Mouse (Mus musculus): ENCODE measurements around the gene Oxld1. TPM values are rescaled to one million over a fixed set of nuclear protein-coding genes. Genes with fewer than 3 reads are reported as not detected.

Oxld1 gene
- polyA plus RNA-seq, 1 experiment: 15.5 TPM

DNA sequence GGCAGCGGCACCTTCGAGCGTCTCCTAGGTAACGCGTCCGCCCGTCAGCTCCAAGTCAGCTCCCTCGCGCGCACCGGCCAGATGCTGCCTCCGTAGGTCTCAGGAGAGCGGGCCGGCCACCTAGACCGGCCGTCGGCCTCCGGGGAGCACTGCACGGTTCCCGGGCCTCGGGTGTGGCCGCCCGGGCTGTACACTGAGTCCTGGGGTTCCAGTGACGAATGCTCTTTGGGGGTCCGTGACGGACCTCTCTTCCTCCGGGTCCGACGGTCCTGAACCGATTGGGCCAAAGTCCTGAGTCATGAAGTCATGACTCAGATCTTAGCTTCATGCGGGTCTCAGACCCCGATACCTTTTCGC lies 9.8 kb upstream of the Oxld1 start:
- under 1% methylated on average over 33 of the region's 33 CpGs for WGBS
- no peaks in the 10 kb centered on the region for H3K27me3 ChIP-seq (ENCODE audit: control insufficient read depth, insufficient read depth, low read length)

DNA sequence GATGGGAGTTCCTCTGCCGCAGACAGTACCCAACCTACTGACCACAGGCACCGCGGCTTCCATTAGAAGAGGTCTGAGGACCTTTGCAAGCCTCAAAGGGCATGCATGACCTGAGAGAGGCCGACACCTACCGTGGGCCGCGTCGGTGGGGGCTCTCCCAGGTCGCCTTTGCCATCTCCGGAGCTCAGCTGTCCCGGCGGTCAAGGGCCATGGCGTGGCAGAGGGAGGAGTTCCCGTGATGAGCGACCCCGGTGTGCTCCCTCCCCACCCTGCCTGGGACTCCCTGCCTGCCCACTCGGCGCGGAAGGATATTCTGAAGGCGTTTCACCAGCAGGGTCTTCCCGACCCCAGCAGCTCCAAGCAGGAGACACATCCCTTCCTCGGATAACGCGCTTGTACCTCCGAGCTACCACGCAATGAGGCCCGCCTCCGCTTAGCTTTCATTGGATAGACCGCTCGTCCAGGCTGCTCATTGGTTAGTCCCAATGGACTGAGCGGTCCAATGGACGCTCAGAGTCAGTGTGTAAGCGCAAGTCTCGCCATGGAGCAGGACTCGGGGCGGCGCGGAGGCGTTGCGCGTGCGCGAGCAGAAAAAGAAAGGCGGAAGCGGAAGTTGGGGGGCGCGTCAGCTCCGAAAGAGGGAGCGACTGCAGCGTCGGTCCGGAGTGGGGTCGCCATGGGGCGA lies 9.3 kb upstream of the Oxld1 start, which contains the start of gene Arl16:
Gene Arl16, minus strand, starts transcription at position 557 of the 685 bp plus-strand sequence.
- peak; percentile 93 to 96 for DNase-seq
- under 1% methylated on average over 54 of the region's 54 CpGs for WGBS
- Histone ChIP-seq H3K4me3 (replicated peaks; ENCODE audit: insufficient read depth, low read depth, low read length) (peak within 1 kb of the TSS; percentile 67), H3K27ac (ENCODE audit: insufficient read depth, low read length) (no peak within 1 kb of the TSS), H3K4me1 (ENCODE audit: control insufficient read depth, insufficient read depth, low read length) (no peaks in the 10 kb centered on the region; the same call in 1 of the 2 replicates), H3K27me3 (ENCODE audit: control insufficient read depth, insufficient read depth, low read length) (no peaks in the 10 kb centered on the region)
- TF ChIP-seq POLR2A (IDR thresholded peaks at IDR 0.05; ENCODE audit: borderline replicate concordance, insufficient read depth, low read length) (peak; percentile 86), CTCF (IDR thresholded peaks at IDR 0.05; ENCODE audit: borderline replicate concordance, insufficient read depth, low read depth, low read length) (no peak)

More for the DNA sequence above, 9.8 kb upstream of the Oxld1 start:
- no peak overlapping the region for H3K27ac ChIP-seq (ENCODE audit: insufficient read depth, low read length)
- H3K4me3 ChIP-seq (replicated peaks; ENCODE audit: insufficient read depth, low read depth, low read length): peak overlapping the region; percentile 63
- DNase-seq: no peak
- H3K4me1 ChIP-seq (ENCODE audit: control insufficient read depth, insufficient read depth, low read length): no peaks in the 10 kb centered on the region; the same call in 1 of the 2 replicates
- TF ChIP-seq CTCF (IDR thresholded peaks at IDR 0.05; ENCODE audit: borderline replicate concordance, insufficient read depth, low read depth, low read length) (no peak), POLR2A (IDR thresholded peaks at IDR 0.05; ENCODE audit: borderline replicate concordance, insufficient read depth, low read length) (no peak)

DNA sequence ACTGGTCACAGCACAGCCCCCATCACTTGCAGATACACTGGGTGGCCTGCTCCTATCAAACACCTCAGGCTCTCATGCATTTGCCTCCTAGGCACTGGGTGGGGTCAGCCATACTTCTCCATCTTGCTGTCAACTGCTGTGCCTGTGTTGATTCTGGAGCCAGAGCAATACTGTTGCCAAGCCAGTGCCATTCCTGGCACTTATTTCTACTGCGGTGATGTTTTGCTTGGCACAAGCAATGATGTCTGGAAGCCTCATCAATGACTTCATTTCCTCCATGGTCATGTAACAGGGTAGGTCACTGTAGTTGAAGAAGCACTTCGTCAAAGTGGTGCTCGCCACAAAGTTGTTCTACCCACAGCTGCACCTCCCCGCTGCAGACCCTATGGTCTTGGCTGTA lies 7.7 kb upstream of the Oxld1 start:
- Histone ChIP-seq H3K27ac (ENCODE audit: insufficient read depth, low read length) (no peak overlapping the region), H3K4me3 (replicated peaks; ENCODE audit: insufficient read depth, low read depth, low read length) (no peak overlapping the region), H3K27me3 (ENCODE audit: control insufficient read depth, insufficient read depth, low read length) (no peaks in the 10 kb centered on the region), H3K4me1 (ENCODE audit: control insufficient read depth, insufficient read depth, low read length) (no peaks in the 10 kb centered on the region; the same call in 1 of the 2 replicates)
- TF ChIP-seq CTCF (IDR thresholded peaks at IDR 0.05; ENCODE audit: borderline replicate concordance, insufficient read depth, low read depth, low read length) (no peak), POLR2A (IDR thresholded peaks at IDR 0.05; ENCODE audit: borderline replicate concordance, insufficient read depth, low read length) (no peak)
- DNase-seq: no peak
- 75% methylated on average over 4 of the region's 4 CpGs for WGBS

DNA sequence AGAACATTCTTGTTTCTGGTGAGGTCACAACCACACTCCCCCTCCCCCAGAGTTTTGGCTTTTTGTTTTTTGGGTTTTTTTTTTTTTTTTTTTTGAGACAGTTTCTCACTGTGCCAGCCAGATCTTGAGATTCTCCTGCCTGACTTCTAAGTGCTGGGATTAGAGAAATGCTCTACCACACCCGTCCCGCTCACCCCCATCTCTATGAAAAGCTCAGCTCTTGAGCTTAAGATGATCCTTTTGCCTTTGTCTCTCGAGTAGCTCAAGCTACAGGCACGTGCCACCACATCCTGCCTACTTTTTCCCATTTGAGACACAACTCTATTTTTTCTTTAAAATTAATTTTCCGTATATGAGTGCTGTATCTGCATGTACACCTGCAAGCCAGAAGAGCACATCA lies 6.5 kb upstream of the Oxld1 start:
- 90% methylated on average over 5 of the region's 5 CpGs for WGBS
- TF ChIP-seq CTCF (IDR thresholded peaks at IDR 0.05; ENCODE audit: borderline replicate concordance, insufficient read depth, low read depth, low read length): no peak
- no peak for TF ChIP-seq POLR2A (IDR thresholded peaks at IDR 0.05; ENCODE audit: borderline replicate concordance, insufficient read depth, low read length)
- Histone ChIP-seq H3K27me3 (ENCODE audit: control insufficient read depth, insufficient read depth, low read length) (no peaks in the 10 kb centered on the region), H3K27ac (ENCODE audit: insufficient read depth, low read length) (no peak overlapping the region), H3K4me3 (replicated peaks; ENCODE audit: insufficient read depth, low read depth, low read length) (no peak overlapping the region), H3K4me1 (ENCODE audit: control insufficient read depth, insufficient read depth, low read length) (no peaks in the 10 kb centered on the region; the same call in 1 of the 2 replicates)
- no peak for DNase-seq

DNA sequence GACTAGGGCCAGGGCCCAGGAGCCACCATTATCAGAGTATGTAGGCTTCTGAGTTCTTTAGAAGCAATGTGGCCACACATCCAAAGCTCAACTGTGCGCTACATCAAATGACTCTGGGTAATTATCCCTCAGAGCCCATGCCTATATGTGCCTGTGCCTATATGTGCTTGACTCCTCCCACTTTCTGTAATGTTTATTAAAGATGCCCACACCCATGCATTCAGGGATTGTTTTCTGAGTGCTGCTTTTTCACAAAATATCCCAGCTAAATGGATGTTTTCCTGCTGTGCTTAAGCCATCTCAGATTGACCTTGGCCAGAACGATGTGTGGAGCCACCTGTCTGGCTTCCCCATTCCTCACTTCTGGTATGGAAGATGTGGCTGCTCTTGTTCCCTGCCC lies 5.7 kb upstream of the Oxld1 start:
- DNase-seq: no peak
- H3K4me1 ChIP-seq (ENCODE audit: control insufficient read depth, insufficient read depth, low read length): no peaks in the 10 kb centered on the region; the same call in 1 of the 2 replicates
- no peak overlapping the region for H3K4me3 ChIP-seq (replicated peaks; ENCODE audit: insufficient read depth, low read depth, low read length)
- TF ChIP-seq POLR2A (IDR thresholded peaks at IDR 0.05; ENCODE audit: borderline replicate concordance, insufficient read depth, low read length) (no peak), CTCF (IDR thresholded peaks at IDR 0.05; ENCODE audit: borderline replicate concordance, insufficient read depth, low read depth, low read length) (no peak)
- WGBS: 87% methylated on average over 2 of the region's 2 CpGs
- no peak overlapping the region for H3K27ac ChIP-seq (ENCODE audit: insufficient read depth, low read length)
- no peaks in the 10 kb centered on the region for H3K27me3 ChIP-seq (ENCODE audit: control insufficient read depth, insufficient read depth, low read length)

DNA sequence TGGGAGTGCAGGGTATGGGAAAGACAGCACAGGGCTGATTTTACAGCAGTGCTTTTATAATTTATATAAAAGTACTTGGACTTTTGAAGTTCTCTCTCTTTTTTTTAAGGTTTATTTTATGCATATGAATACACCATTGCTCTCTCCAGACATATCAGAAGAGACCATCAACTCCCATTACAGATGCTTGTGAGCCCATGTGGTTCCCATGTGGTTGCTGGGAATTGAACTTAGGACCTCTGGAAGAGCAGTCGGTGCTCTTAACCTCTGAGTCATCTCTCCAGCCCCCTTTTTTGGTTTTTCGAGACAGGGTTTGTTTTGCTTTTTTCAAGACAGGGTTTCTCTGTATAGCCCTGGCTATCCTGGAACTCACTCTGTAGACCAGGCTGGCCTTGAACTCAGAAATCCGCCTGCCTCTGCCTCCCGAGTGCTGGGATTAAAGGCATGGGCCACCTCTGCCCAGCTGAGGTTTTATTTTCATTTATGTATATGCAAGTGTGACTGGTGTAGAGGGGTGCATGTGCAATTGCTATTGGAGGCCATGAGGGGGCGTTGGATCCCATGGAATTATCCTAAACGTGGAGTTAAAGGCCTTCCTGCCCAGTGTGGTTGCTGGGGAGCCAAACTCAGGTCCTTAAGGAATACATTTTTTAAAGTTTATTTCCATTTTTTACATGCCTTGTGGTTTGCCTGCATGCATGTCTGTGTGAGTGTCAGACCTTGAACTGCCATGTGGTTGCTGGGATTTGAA lies 1.2 kb upstream of the Oxld1 start:
- no peaks in the 10 kb centered on the region for H3K27me3 ChIP-seq (ENCODE audit: control insufficient read depth, insufficient read depth, low read length)
- H3K4me3 ChIP-seq (replicated peaks; ENCODE audit: insufficient read depth, low read depth, low read length): peak overlapping the region; percentile 94
- H3K27ac ChIP-seq (ENCODE audit: insufficient read depth, low read length): no peak overlapping the region
- TF ChIP-seq CTCF (IDR thresholded peaks at IDR 0.05; ENCODE audit: borderline replicate concordance, insufficient read depth, low read depth, low read length): no peak; the same call in 1 of the 2 replicates
- DNase-seq: no peak
- WGBS: 59% methylated on average over 6 of the region's 6 CpGs
- H3K4me1 ChIP-seq (ENCODE audit: control insufficient read depth, insufficient read depth, low read length): 0 out of 2 replicates have a peak, but pooled peaks cover 4% of the 10 kb centered on the region

DNA sequence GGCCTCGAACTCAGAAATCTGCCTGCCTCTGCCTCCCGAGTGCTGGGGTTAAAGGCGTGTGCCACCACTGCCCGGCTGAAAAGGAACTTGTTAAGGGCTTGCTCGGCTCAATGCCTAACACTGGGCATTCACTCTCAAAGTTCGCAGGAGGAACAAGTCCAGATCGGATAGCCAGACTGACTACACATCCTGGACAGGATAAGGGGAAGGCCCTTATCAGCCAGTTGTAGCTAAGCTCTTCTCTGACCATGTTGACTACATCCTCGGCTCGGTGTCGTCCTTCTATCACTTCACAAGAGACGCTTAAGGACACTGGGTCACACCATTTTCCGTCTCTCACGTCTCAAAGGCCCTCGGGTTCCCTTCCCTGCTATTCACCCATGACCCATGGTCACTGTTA lies 498 bp downstream of the Oxld1 start:
- H3K27ac ChIP-seq (ENCODE audit: insufficient read depth, low read length): peak overlapping the region; percentile 76
- H3K4me3 ChIP-seq (replicated peaks; ENCODE audit: insufficient read depth, low read depth, low read length): peak overlapping the region; percentile 94
- TF ChIP-seq POLR2A (IDR thresholded peaks at IDR 0.05; ENCODE audit: borderline replicate concordance, insufficient read depth, low read length): no peak
- no peak for TF ChIP-seq CTCF (IDR thresholded peaks at IDR 0.05; ENCODE audit: borderline replicate concordance, insufficient read depth, low read depth, low read length)
- H3K27me3 ChIP-seq (ENCODE audit: control insufficient read depth, insufficient read depth, low read length): no peaks in the 10 kb centered on the region
- H3K4me1 ChIP-seq (ENCODE audit: control insufficient read depth, insufficient read depth, low read length): 0 out of 2 replicates have a peak, but pooled peaks cover 4% of the 10 kb centered on the region
- no peak for DNase-seq
- 21% methylated on average over 14 of the region's 14 CpGs for WGBS

Measured in cerebellum, adult 2 months (tissue).